Comparison of ENCODE assay signal across 11 mouse cellular contexts in the genomic region with DNA sequence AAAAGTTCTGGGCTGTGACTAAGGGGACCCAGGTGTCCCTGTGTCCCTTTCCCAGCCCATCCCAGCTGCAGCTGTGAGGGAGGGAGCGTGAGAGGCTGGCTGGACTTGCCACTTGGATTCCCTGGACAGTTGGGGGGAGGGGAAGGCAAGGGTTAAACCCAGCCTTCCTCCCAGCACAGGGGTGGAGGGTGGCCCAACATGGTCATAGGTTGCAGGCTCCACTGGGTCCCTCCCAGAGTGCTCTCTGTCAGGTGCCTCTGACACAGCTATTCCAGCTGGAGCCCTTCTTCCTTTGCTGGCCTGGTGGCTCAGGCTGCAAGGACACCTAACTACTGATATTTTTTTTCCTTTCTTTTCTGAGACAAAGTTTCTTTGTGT. TPM values are rescaled to one million over a fixed set of nuclear protein-coding genes. Genes with fewer than 3 reads are reported as not detected.
A peak's percentile ranks its signal among the peaks of the same experiment; 100 is the strongest.
DNase-seq lines count a peak whose midpoint lies in the region; ATAC-seq and TF ChIP-seq lines count a peak whose summit lies in the region.
"Had no signal": no experiment of that assay in that cellular context is flagged by ENCODE, and none has a peak within 500 bp of the region (broad histone marks: within the 10 kb centered on the region; RNA-seq: fewer than 3 reads in every experiment).

No protein-coding gene starts in this region.

- no peak overlapping the region for H3K4me2 ChIP-seq in CH12.LX (ENCODE audit: insufficient read depth, low read depth, poor library complexity, severe bottlenecking)
- H3K4me2 ChIP-seq in hindbrain, embryonic 13.5 days, result no peak overlapping the region

- dilution Hi-C loops in CH12.LX (cut with MboI; ENCODE audit: extremely low pct_ligation_motif_present, extremely low pct_unique_long_range_greater_than_20kb, low sequenced_read_pairs), result no loop called here

- H3K36me3 ChIP-seq in CH12.LX (replicated peaks in 1 of 2; ENCODE audit: control insufficient read depth in 1 of 2, insufficient read depth in 1 of 2, low read length in 1 of 2), result no peaks in the 10 kb centered on the region
- no peaks in the 10 kb centered on the region for H3K36me3 ChIP-seq in hindbrain, embryonic 13.5 days

- no peak for TF ChIP-seq POLR2A in CH12.LX (IDR thresholded peaks at IDR 0.05; ENCODE audit: low read depth, low read length)

- peaks cover 6% of the 10 kb centered on the region for H3K27me3 ChIP-seq in CH12.LX (replicated peaks)
- H3K27me3 ChIP-seq in hindbrain, embryonic 13.5 days, result peaks cover 22% of the 10 kb centered on the region

- H3K79me2 ChIP-seq in CH12.LX (replicated peaks; ENCODE audit: control insufficient read depth, extremely low read depth, insufficient read depth, poor library complexity, severe bottlenecking), result no peaks in the 10 kb centered on the region

- TF ChIP-seq CTCF in CH12.LX (conservative IDR thresholded peaks at IDR 0.05 in 1 of 2, IDR thresholded peaks at IDR 0.05 in 1 of 2; ENCODE audit: low read depth in 2 of 2, low read length in 2 of 2), result no peak
- TF ChIP-seq CTCF in layer of hippocampus, adult 2 months (conservative IDR thresholded peaks at IDR 0.05), result no peak

- no peak for TF ChIP-seq EP300 in CH12.LX (IDR thresholded peaks at IDR 0.05; ENCODE audit: low read length)

- peaks cover 5 to 25% of the 10 kb centered on the region in 2 experiments for H3K4me1 ChIP-seq in CH12.LX (ENCODE audit: control insufficient read depth in 1 of 2, insufficient read depth in 2 of 2)
- H3K4me1 ChIP-seq in hindbrain, embryonic 13.5 days (replicated peaks), result 0 out of 2 replicates have a peak, but pooled peaks cover 8% of the 10 kb centered on the region

- no peak for TF ChIP-seq RAD21 in CH12.LX (IDR thresholded peaks at IDR 0.05; ENCODE audit: low read depth, low read length)

- H3K27ac ChIP-seq in CH12.LX (ENCODE audit: insufficient read depth, low read depth), result no peak overlapping the region
- H3K27ac ChIP-seq in hindbrain, embryonic 13.5 days, result no peak overlapping the region
- H3K27ac ChIP-seq in layer of hippocampus, adult 2 months, result no peak overlapping the region

- in situ Hi-C loops in CH12.LX (cut with MboI; ENCODE audit: low pct_ligation_motif_present, low pct_unique_long_range_greater_than_20kb, low sequenced_read_pairs), result loop anchor here (5.0 kb wide), 1 partner anchor 36 kb away; no protein-coding TSS in a partner anchor

- ATAC-seq in hindbrain, embryonic 13.5 days (ENCODE audit: low FRiP score), result 0 out of 2 replicates have a peak, but pooled peaks have one; percentile 34
- no peak for ATAC-seq in megakaryocyte-erythroid progenitor cell, adult 5-6 weeks (replicated peaks; ENCODE audit: low FRiP score, low TSS enrichment, poor library complexity, severe bottlenecking)

- WGBS in hindbrain, embryonic 13.5 days, result 73% methylated on average over 1 of the region's 1 CpGs

- DNase-seq in gastrocnemius, postnatal 14 days, result peak; percentile 30
- DNase-seq in gastrocnemius, postnatal 4 days (ENCODE audit: low spot score in 2 of 2), result no peak
- peak; percentile 14 for DNase-seq in CH12.LX (ENCODE audit: extremely low read depth)
- peak; percentile 46 to 70 for DNase-seq in kidney, postnatal 4 days
- DNase-seq in retina, postnatal 1 day, result no peak
- DNase-seq in layer of hippocampus, adult 2 months (ENCODE audit: low spot score in 2 of 2), result no peak
- DNase-seq: lung, postnatal 36 days had no signal

- no peak overlapping the region for H3K9ac ChIP-seq in CH12.LX (ENCODE audit: insufficient read depth, low read depth)
- H3K9ac ChIP-seq in hindbrain, embryonic 13.5 days, result no peak overlapping the region

- no peak overlapping the region for H3K4me3 ChIP-seq in CH12.LX (replicated peaks in 1 of 3; ENCODE audit: low read depth in 2 of 3, low read length in 2 of 3, poor library complexity in 1 of 3)
- no peak overlapping the region for H3K4me3 ChIP-seq in hindbrain, embryonic 13.5 days
- H3K4me3 ChIP-seq in layer of hippocampus, adult 2 months, result no peak overlapping the region

- no peaks in the 10 kb centered on the region for H3K9me3 ChIP-seq in CH12.LX (replicated peaks; ENCODE audit: low read length)
- H3K9me3 ChIP-seq in hindbrain, embryonic 13.5 days, result no peaks in the 10 kb centered on the region

- intact Hi-C loops in gastrocnemius, postnatal 14 days (cut with DNase I; ENCODE audit: low total_unique reads), result no loop called here

TF ChIP-seq in CH12.LX, 34 proteins besides CTCF, POLR2A, EP300 and RAD21:
- TF ChIP-seq HCFC1 (IDR thresholded peaks at IDR 0.05; ENCODE audit: low read depth, low read length), result no peak
- no peak for TF ChIP-seq MAFK (IDR thresholded peaks at IDR 0.05; ENCODE audit: insufficient replicate concordance, low read length)
- TF ChIP-seq NRF1 (IDR thresholded peaks at IDR 0.05; ENCODE audit: low read depth, low read length), result no peak
- TF ChIP-seq MAX (IDR thresholded peaks at IDR 0.05; ENCODE audit: low read length), result no peak
- no peak for TF ChIP-seq IRF4 (IDR thresholded peaks at IDR 0.05; ENCODE audit: low read depth, low read length)
- TF ChIP-seq ZNF384 (IDR thresholded peaks at IDR 0.05; ENCODE audit: low read depth, low read length), result no peak

RNA-seq across cellular contexts. Expression of a gene that starts 8.5 kb away (rescaled TPM):
- total RNA-seq in gastrocnemius, postnatal 14 days (2021), result 1 to 10 TPM; 1.2 to 2.4 TPM
- 1 to 10 TPM in 1 of 2 experiments, under 1 TPM in 1; 0.96 to 1.2 TPM for total RNA-seq in gastrocnemius, postnatal 4 days (2021)
- total RNA-seq in CH12.LX (2012; rRNA removed), result not detected in 2 replicates
- total RNA-seq in CH12.LX (2014; rRNA removed), result 0.08 TPM in 1 of 2 replicates, not detected in the other
- polyA plus RNA-seq in CH12.LX (2012; ENCODE audit: insufficient read length, low read depth), result 0.05 TPM in 1 of 2 replicates, not detected in the other
- 0.47 and 0.55 TPM in 2 replicates for polyA plus RNA-seq in hindbrain, embryonic 13.5 days (2015; fragmentation: Nextera tagmentation; extraction: Ambion mirVana)
- total RNA-seq in megakaryocyte-erythroid progenitor cell, adult 5-6 weeks (2014; fragmentation: Nextera tagmentation), result not detected in 2 replicates
- not detected in 2 replicates for total RNA-seq in megakaryocyte-erythroid progenitor cell, adult 5-6 weeks (2017)
- total RNA-seq in layer of hippocampus, adult 2 months (2021), result under 1 TPM in 1 of 2 experiments, not detected in 1; 0.26 TPM

RNA-seq across cellular contexts. Expression of a gene that starts 33.0 kb away (rescaled TPM):
- total RNA-seq in gastrocnemius, postnatal 14 days (2021), result not detected
- total RNA-seq in gastrocnemius, postnatal 4 days (2021), result under 1 TPM; 0.12 to 0.31 TPM
- total RNA-seq in CH12.LX (2012; rRNA removed) (0.08 TPM in 1 of 2 replicates, not detected in the other), CH12.LX (2014; rRNA removed) (not detected in 2 replicates)
- polyA plus RNA-seq in CH12.LX (2012; ENCODE audit: insufficient read length, low read depth), result not detected in 2 replicates
- not detected in 2 replicates for polyA plus RNA-seq in hindbrain, embryonic 13.5 days (2015; fragmentation: Nextera tagmentation; extraction: Ambion mirVana)
- 0.40 TPM in 1 of 2 replicates, not detected in the other for total RNA-seq in megakaryocyte-erythroid progenitor cell, adult 5-6 weeks (2014; fragmentation: Nextera tagmentation)
- not detected in 2 replicates for total RNA-seq in megakaryocyte-erythroid progenitor cell, adult 5-6 weeks (2017)
- not detected for total RNA-seq in layer of hippocampus, adult 2 months (2021)
- total RNA-seq: gastrocnemius, adult 8-10 months; left cerebral cortex, adult 18-20 months had no signal

RNA-seq across cellular contexts. Expression of a gene that starts 35.5 kb away (rescaled TPM):
- 1 to 10 TPM; 1.6 TPM for total RNA-seq in gastrocnemius, postnatal 14 days (2021)
- total RNA-seq in gastrocnemius, postnatal 4 days (2021), result 1 to 10 TPM; 3.2 to 3.6 TPM
- total RNA-seq in CH12.LX (2012; rRNA removed) (57.8 and 71.0 TPM in 2 replicates), CH12.LX (2014; rRNA removed) (96.6 and 107 TPM in 2 replicates)
- 68.5 and 81.5 TPM in 2 replicates for polyA plus RNA-seq in CH12.LX (2012; ENCODE audit: insufficient read length, low read depth)
- 7.1 and 7.2 TPM in 2 replicates for polyA plus RNA-seq in hindbrain, embryonic 13.5 days (2015; fragmentation: Nextera tagmentation; extraction: Ambion mirVana)
- 18.4 and 29.2 TPM in 2 replicates for total RNA-seq in megakaryocyte-erythroid progenitor cell, adult 5-6 weeks (2014; fragmentation: Nextera tagmentation)
- total RNA-seq in megakaryocyte-erythroid progenitor cell, adult 5-6 weeks (2017), result 33.5 and 35.8 TPM in 2 replicates
- total RNA-seq in layer of hippocampus, adult 2 months (2021), result 1 to 10 TPM; 1.6 to 2.0 TPM

RNA-seq across cellular contexts. Expression of a gene that starts 53.5 kb away (rescaled TPM):
- total RNA-seq in gastrocnemius, postnatal 14 days (2021), result not detected
- total RNA-seq in gastrocnemius, postnatal 4 days (2021), result under 1 TPM; 0.10 to 0.17 TPM
- total RNA-seq in CH12.LX (2012; rRNA removed) (0.17 and 0.21 TPM in 2 replicates), CH12.LX (2014; rRNA removed) (0.19 TPM in 2 replicates)
- 0.45 and 0.63 TPM in 2 replicates for polyA plus RNA-seq in CH12.LX (2012; ENCODE audit: insufficient read length, low read depth)
- 0.09 and 0.12 TPM in 2 replicates for polyA plus RNA-seq in hindbrain, embryonic 13.5 days (2015; fragmentation: Nextera tagmentation; extraction: Ambion mirVana)
- total RNA-seq in megakaryocyte-erythroid progenitor cell, adult 5-6 weeks (2014; fragmentation: Nextera tagmentation), result not detected in 2 replicates
- not detected in 2 replicates for total RNA-seq in megakaryocyte-erythroid progenitor cell, adult 5-6 weeks (2017)
- total RNA-seq in layer of hippocampus, adult 2 months (2021), result under 1 TPM; 0.12 to 0.31 TPM
- total RNA-seq: gastrocnemius, adult 8-10 months had no signal

Comparison
In these comparisons a context has a peak if more than half of its experiments do, and no peak if none do; other contexts are left out.
1. DNase-seq: peak in gastrocnemius, postnatal 14 days (single experiment), CH12.LX (single experiment) and kidney, postnatal 4 days (2 of 2); none in gastrocnemius, postnatal 4 days (0 of 2), retina, postnatal 1 day (single experiment) and layer of hippocampus, adult 2 months (0 of 2).
2. RNA of a gene that starts 35.5 kb away (total RNA-seq): 57.8 to 107 TPM in CH12.LX and 18.4 to 35.8 TPM in megakaryocyte-erythroid progenitor cell, adult 5-6 weeks; 3.2 to 3.6 TPM in gastrocnemius, postnatal 4 days, 1.6 to 2.0 TPM in layer of hippocampus, adult 2 months and 1.6 TPM in gastrocnemius, postnatal 14 days; every median in the first group is over 4 times any median in the second.